Mouse (Mus musculus) retina, embryonic 14.5 days (tissue): ENCODE measurements at regions not wholly inside any gene's neighbourhood (a gene's known extent, or its start where the extent isn't known, plus 50 kb on each side); places are given as distances from the start of the nearest gene placed in this dataset.

Source experiments
- DNase-seq: peaks from one replicate; pipeline ENCODE4 v3.0.0-alpha.2; 2015; ENCODE audit warnings: low spot score

DNA sequence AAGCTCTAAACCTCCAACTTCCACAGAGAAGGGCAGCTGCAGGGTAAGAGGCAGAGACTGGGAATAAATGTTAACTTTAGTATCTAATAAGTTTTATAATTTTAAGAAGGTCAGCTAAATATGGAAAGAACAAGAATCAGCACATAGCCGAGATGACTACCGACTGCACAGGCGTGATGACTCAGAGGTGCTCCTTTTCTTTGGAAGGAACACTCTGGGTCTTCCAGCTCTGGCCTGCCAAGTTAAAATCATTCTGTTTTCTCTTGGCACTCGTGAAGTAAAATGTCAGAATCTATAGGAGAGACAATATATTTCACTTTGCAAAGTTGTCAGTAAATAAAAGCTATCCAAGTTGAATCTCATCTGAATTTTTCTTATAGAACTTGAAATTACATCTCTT lies 96.2 kb upstream of the Magi2 start:
- no peak for DNase-seq

DNA sequence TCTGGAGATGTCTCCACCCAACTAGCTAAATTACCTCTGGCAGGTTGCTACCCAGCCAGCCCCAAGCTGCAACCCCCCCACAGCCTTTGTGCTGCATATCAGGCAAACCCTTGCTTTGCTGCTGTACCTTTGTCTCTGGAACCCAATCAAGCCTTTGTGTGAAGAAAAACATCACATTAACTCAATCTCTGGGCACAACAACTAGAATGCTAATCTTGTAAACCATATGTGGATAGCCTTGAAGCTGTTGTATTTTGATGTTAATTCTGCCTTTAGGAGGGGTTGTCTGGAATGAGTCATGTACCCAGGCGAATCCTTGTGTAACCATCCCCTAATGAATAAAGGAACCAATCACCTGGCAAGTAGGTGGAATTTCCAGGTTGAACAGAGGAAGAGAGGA lies 72.3 kb upstream of the Magi2 start:
- DNase-seq: no peak

DNA sequence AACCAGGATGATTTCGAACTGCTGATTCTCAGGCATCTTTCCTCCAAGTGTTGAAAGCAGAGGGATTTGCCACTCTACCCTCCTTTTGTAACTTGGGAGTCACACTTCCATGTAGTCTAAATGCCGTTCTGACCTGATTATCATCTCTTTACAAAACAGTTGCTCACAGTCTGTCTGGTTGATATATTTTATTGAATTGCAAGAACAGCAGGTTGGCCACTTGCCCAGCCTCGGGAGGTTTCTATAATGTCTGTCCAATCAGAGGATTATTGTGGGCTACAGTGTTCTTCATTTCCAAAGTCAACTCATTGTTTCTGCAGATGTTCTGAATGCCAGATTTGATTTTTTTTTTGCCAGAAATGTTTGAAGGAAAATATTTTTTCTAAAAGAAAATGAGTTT lies 68.6 kb upstream of the Magi2 start:
- no peak for DNase-seq

DNA sequence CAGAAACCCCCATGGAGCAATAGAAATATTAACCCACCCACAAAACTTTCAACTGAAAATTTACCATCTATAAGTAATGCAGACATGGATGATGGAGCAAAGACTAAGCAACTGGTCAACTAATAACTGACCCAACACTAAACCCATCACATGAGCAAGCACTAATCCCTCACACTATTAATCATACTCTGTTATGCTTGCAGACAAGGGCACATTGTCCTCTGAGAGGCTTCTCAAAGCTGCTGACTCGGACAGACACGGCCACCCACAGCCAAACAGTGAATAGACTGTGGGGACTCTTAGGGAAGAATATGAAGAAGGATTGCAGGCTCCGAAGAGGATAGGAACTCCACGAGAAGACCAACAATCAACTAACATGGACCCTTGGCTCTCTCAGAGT lies 66.6 kb upstream of the Magi2 start:
- DNase-seq: peak; percentile 38
